Mouse (Mus musculus) myocyte (in vitro differentiated cells): Measurements from ENCODE around the gene Mycbp2.

Experiments used
- E2F4 ChIP-seq: IDR thresholded peaks from one replicate; pipeline ENCODE4 v1.6.1; 2011; ENCODE audit warnings: mild to moderate bottlenecking, control low read depth, moderate library complexity; ENCODE audit not compliant: insufficient read depth
- MYOD1 ChIP-seq, 3 experiments: IDR thresholded peaks; one replicate each; pipeline ENCODE4 v1.6.1; 2011; ENCODE audit warnings: control low read depth in 2 of 3, low read depth in 2 of 3, mild to moderate bottlenecking in 2 of 3, moderate library complexity in 1 of 3; ENCODE audit not compliant: insufficient read length in 2 of 3, control insufficient read depth in 1 of 3
- MYOG ChIP-seq, 3 experiments: IDR thresholded peaks; one replicate each; pipeline ENCODE4 v1.6.1; 2011; ENCODE audit warnings: control low read depth in 2 of 3, low read depth in 2 of 3, mild to moderate bottlenecking in 2 of 3; ENCODE audit not compliant: insufficient read length in 2 of 3, control insufficient read depth in 1 of 3, insufficient read depth in 1 of 3
- POLR2A ChIP-seq: IDR thresholded peaks from one replicate; pipeline ENCODE4 v1.6.1; 2011; ENCODE audit warnings: low read depth, mild to moderate bottlenecking, control low read depth, moderate library complexity; ENCODE audit not compliant: insufficient read length
- POLR2AphosphoS2 ChIP-seq: IDR thresholded peaks from one replicate; pipeline ENCODE4 v1.6.1; 2011; ENCODE audit warnings: low read depth, control low read depth; ENCODE audit not compliant: insufficient read length

- no peak for TF ChIP-seq MYOG (IDR thresholded peaks at IDR 0.05; ENCODE audit: control insufficient read depth in 1 of 3, insufficient read depth in 1 of 3, insufficient read length in 2 of 3, low read depth in 2 of 3)
- TF ChIP-seq E2F4 = no peak
- no peak for TF ChIP-seq POLR2A
- no peak for TF ChIP-seq MYOD1 (IDR thresholded peaks at IDR 0.05; ENCODE audit: control insufficient read depth in 1 of 3, insufficient read length in 2 of 3, low read depth in 2 of 3)
- no peak for TF ChIP-seq POLR2AphosphoS2
These were observed 38.5 kb upstream of the Mycbp2 start for GRCm38 (mm10) chr14:103385084-103385610.
